Mouse (Mus musculus) MEL (cell line): ENCODE measurements around the gene Il6ra.

Experiments
- CHD2 ChIP-seq: IDR thresholded peaks from 2 replicates; pipeline ENCODE4 v1.6.1; 2011; ENCODE audit warnings: low read length, improper control_type of control experiment
- CTCF ChIP-seq, 3 experiments: IDR thresholded peaks in 2 of 3; conservative IDR thresholded peaks in 1 of 3; 2 replicates each; pipeline ENCODE4 v1.5.1; 2011 to 2012; ENCODE audit warnings: low read length in 3 of 3, low read depth in 2 of 3, mild to moderate bottlenecking in 2 of 3, improper control_type of control experiment in 1 of 3, inconsistent platforms in 1 of 3, mixed read lengths in 1 of 3, moderate library complexity in 1 of 3; ENCODE audit not compliant: control insufficient read depth in 1 of 3, insufficient read depth in 1 of 3, poor library complexity in 1 of 3, severe bottlenecking in 1 of 3
- E2F4 ChIP-seq: IDR thresholded peaks from 2 replicates; pipeline ENCODE4 v1.6.1; 2011; ENCODE audit warnings: low read depth, low read length, improper control_type of control experiment, borderline replicate concordance
- GATA1 ChIP-seq: IDR thresholded peaks from 2 replicates; pipeline ENCODE4 v1.6.1; 2011; ENCODE audit warnings: low read depth, low read length, improper control_type of control experiment
- HCFC1 ChIP-seq: IDR thresholded peaks from 2 replicates; pipeline ENCODE4 v1.6.1; 2012; ENCODE audit warnings: low read depth, mild to moderate bottlenecking, inconsistent platforms, low read length, improper control_type of control experiment, moderate library complexity
- KAT2A ChIP-seq: conservative IDR thresholded peaks from 2 replicates; pipeline ENCODE4 v1.6.1; 2012; ENCODE audit warnings: low read depth, low read length, improper control_type of control experiment, inconsistent platforms
- MAFK ChIP-seq: IDR thresholded peaks from 2 replicates; pipeline ENCODE4 v1.6.1; 2011; ENCODE audit warnings: low read depth, mild to moderate bottlenecking, low read length, improper control_type of control experiment, borderline replicate concordance
- MAX ChIP-seq: IDR thresholded peaks from 2 replicates; pipeline ENCODE4 v1.6.1; 2011; ENCODE audit warnings: low read length, improper control_type of control experiment
- POLR2A ChIP-seq, 2 experiments: IDR thresholded peaks; 2 replicates each; pipeline ENCODE4 v1.6.1; 2011 to 2012; ENCODE audit warnings: low read length in 2 of 2, mild to moderate bottlenecking in 2 of 2, control low read depth in 1 of 2, improper control_type of control experiment in 1 of 2, low read depth in 1 of 2, moderate library complexity in 1 of 2; ENCODE audit not compliant: control insufficient read depth in 1 of 2, insufficient read depth in 1 of 2, poor library complexity in 1 of 2
- RAD21 ChIP-seq: IDR thresholded peaks from 2 replicates; pipeline ENCODE4 v1.6.1; 2011; ENCODE audit warnings: mild to moderate bottlenecking, low read depth, low read length, improper control_type of control experiment
- TAL1 ChIP-seq: IDR thresholded peaks from 2 replicates; pipeline ENCODE4 v1.6.1; 2012; ENCODE audit warnings: mild to moderate bottlenecking, inconsistent platforms, low read length, moderate library complexity, mixed read lengths
- TCF12 ChIP-seq: IDR thresholded peaks from 2 replicates; pipeline ENCODE4 v1.6.1; 2014; ENCODE audit warnings: low read depth, mild to moderate bottlenecking, inconsistent platforms, low read length, improper control_type of control experiment, moderate library complexity
- USF1 ChIP-seq: IDR thresholded peaks from 2 replicates; pipeline ENCODE4 v1.6.1; 2014; ENCODE audit warnings: low read depth, mild to moderate bottlenecking, inconsistent platforms, low read length, improper control_type of control experiment, moderate library complexity

DNA sequence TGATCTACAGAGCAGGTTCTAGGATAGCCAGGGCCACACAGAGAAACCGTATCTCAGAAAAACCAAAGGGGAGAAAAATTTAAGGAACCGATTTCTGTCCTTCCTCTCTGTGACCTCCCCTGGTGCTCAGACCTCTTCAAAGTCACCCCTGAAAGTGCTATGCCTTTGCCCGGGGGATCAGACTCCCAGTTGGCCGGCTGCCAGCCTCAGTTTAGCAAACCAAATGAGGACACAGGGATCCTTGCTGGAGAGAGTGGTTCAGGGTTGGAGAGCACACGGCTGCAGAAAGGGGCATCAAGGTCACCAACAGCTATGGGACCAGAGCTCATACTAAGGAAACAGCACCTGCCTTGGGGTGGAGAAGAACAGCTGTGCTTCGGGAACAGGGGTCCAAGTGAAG is 48.0 kb downstream of the Il6ra start:
- no peak for TF ChIP-seq E2F4
- no peak for TF ChIP-seq CTCF (IDR thresholded peaks at IDR 0.05 in 2 of 3, conservative IDR thresholded peaks at IDR 0.05 in 1 of 3; ENCODE audit: control insufficient read depth in 1 of 3, insufficient read depth in 1 of 3, low read depth in 2 of 3, low read length in 3 of 3, poor library complexity in 1 of 3, severe bottlenecking in 1 of 3)
- TF ChIP-seq POLR2A (IDR thresholded peaks at IDR 0.05; ENCODE audit: control insufficient read depth in 1 of 2, insufficient read depth in 1 of 2, low read depth in 1 of 2, low read length in 2 of 2, poor library complexity in 1 of 2) = no peak
- TF ChIP-seq MAFK = no peak
- TF ChIP-seq HCFC1 = no peak
- no peak for TF ChIP-seq USF1
- no peak for TF ChIP-seq CHD2
- TF ChIP-seq TAL1 = no peak
- TF ChIP-seq TCF12 = no peak
- no peak for TF ChIP-seq GATA1
- no peak for TF ChIP-seq KAT2A
- TF ChIP-seq RAD21 = no peak
- no peak for TF ChIP-seq MAX
